Mouse (Mus musculus) MEL (cell line): ENCODE data around the gene Hgd. TPM values are rescaled to one million over a fixed set of nuclear protein-coding genes. Genes with fewer than 3 reads are reported as not detected.

Experiments used
- DNase-seq: peaks from one replicate; pipeline ENCODE4 v3.0.0; 2011; ENCODE audit warnings: low read depth, low spot score
- H3K27ac ChIP-seq: 2 replicates; pipeline ENCODE4 v1.5.1; 2012; ENCODE audit warnings: low read depth, mild to moderate bottlenecking, control low read depth, low read length, moderate library complexity; ENCODE audit not compliant: control insufficient read depth
- H3K27me3 ChIP-seq, 2 experiments: fragments of 150-350 bp in 1 of 2; sonication (generic) in 1 of 2; 2 replicates each; pipeline ENCODE4 v1.6.1; 2012; ENCODE audit warnings: low read length in 2 of 2, mild to moderate bottlenecking in 2 of 2, improper control_type of control experiment in 1 of 2, moderate library complexity in 1 of 2; ENCODE audit not compliant: insufficient read depth in 2 of 2, control insufficient read depth in 1 of 2
- H3K36me3 ChIP-seq, 2 experiments: 2 replicates each; pipeline ENCODE4 v1.6.1; 2012 to 2014; ENCODE audit warnings: low read length in 2 of 2, improper control_type of control experiment in 1 of 2, inconsistent platforms in 1 of 2, mild to moderate bottlenecking in 1 of 2; ENCODE audit not compliant: insufficient read depth in 2 of 2, control insufficient read depth in 1 of 2
- H3K4me1 ChIP-seq, 2 experiments: fragments of 150-350 bp in 1 of 2; sonication (generic) in 1 of 2; 2 replicates each; pipeline ENCODE4 v1.6.1; 2012; ENCODE audit warnings: low read length in 2 of 2, improper control_type of control experiment in 1 of 2, mild to moderate bottlenecking in 1 of 2; ENCODE audit not compliant: insufficient read depth in 2 of 2, control insufficient read depth in 1 of 2
- H3K4me3 ChIP-seq, 2 experiments: fragments of 150-350 bp in 1 of 2; sonication (generic) in 1 of 2; 2 replicates each; pipeline ENCODE4 v1.5.1; 2012; ENCODE audit warnings: low read depth in 2 of 2, low read length in 2 of 2, mild to moderate bottlenecking in 2 of 2, moderate library complexity in 2 of 2, control low read depth in 1 of 2, improper control_type of control experiment in 1 of 2; ENCODE audit not compliant: control insufficient read depth in 1 of 2, insufficient read depth in 1 of 2
- H3K79me2 ChIP-seq: 2 replicates; pipeline ENCODE4 v1.6.1; 2012; ENCODE audit warnings: mild to moderate bottlenecking, low read length, moderate library complexity; ENCODE audit not compliant: control insufficient read depth, poor library complexity, insufficient read depth
- H3K9ac ChIP-seq: 2 replicates; pipeline ENCODE4 v1.6.1; 2012; ENCODE audit warnings: low read depth, mild to moderate bottlenecking, control low read depth, low read length, moderate library complexity; ENCODE audit not compliant: control insufficient read depth, poor library complexity, severe bottlenecking
- H3K9me3 ChIP-seq: fragments of 150-350 bp; sonication (generic); replicated peaks from 2 replicates; pipeline ENCODE4 v1.6.1; 2012; ENCODE audit warnings: mild to moderate bottlenecking, low read length, improper control_type of control experiment, moderate library complexity; ENCODE audit not compliant: insufficient read depth
- BHLHE40 ChIP-seq: IDR thresholded peaks from 2 replicates; pipeline ENCODE4 v1.6.1; 2012; ENCODE audit warnings: low read depth, mild to moderate bottlenecking, inconsistent platforms, low read length, improper control_type of control experiment, borderline replicate concordance
- CHD1 ChIP-seq: IDR thresholded peaks from 2 replicates; pipeline ENCODE4 v1.6.1; 2012; ENCODE audit warnings: low read depth, mild to moderate bottlenecking, inconsistent platforms, low read length, improper control_type of control experiment
- CTCF ChIP-seq, 3 experiments: IDR thresholded peaks in 2 of 3; conservative IDR thresholded peaks in 1 of 3; 2 replicates each; pipeline ENCODE4 v1.5.1; 2011 to 2012; ENCODE audit warnings: low read length in 3 of 3, low read depth in 2 of 3, mild to moderate bottlenecking in 2 of 3, improper control_type of control experiment in 1 of 3, inconsistent platforms in 1 of 3, mixed read lengths in 1 of 3, moderate library complexity in 1 of 3; ENCODE audit not compliant: control insufficient read depth in 1 of 3, insufficient read depth in 1 of 3, poor library complexity in 1 of 3, severe bottlenecking in 1 of 3
- E2F4 ChIP-seq: IDR thresholded peaks from 2 replicates; pipeline ENCODE4 v1.6.1; 2011; ENCODE audit warnings: low read depth, low read length, improper control_type of control experiment, borderline replicate concordance
- ELF1 ChIP-seq: IDR thresholded peaks from 2 replicates; pipeline ENCODE4 v1.6.1; 2014; ENCODE audit warnings: low read depth, mild to moderate bottlenecking, inconsistent platforms, low read length, improper control_type of control experiment, moderate library complexity
- EP300 ChIP-seq, 2 experiments: IDR thresholded peaks; 2 replicates each; pipeline ENCODE4 v1.6.1; 2011; ENCODE audit warnings: improper control_type of control experiment in 2 of 2, low read length in 2 of 2, low read depth in 1 of 2, mild to moderate bottlenecking in 1 of 2
- ETS1 ChIP-seq: IDR thresholded peaks from 2 replicates; pipeline ENCODE4 v1.6.1; 2012; ENCODE audit warnings: low read depth, mild to moderate bottlenecking, inconsistent platforms, low read length, improper control_type of control experiment, moderate library complexity
- GABPA ChIP-seq: IDR thresholded peaks from 2 replicates; pipeline ENCODE4 v1.6.1; 2012; ENCODE audit warnings: low read depth, mild to moderate bottlenecking, inconsistent platforms, low read length, improper control_type of control experiment, moderate library complexity
- MAFK ChIP-seq: IDR thresholded peaks from 2 replicates; pipeline ENCODE4 v1.6.1; 2011; ENCODE audit warnings: low read depth, mild to moderate bottlenecking, low read length, improper control_type of control experiment, borderline replicate concordance
- MEF2A ChIP-seq: IDR thresholded peaks from 2 replicates; pipeline ENCODE4 v1.6.1; 2014; ENCODE audit warnings: low read depth, mild to moderate bottlenecking, inconsistent platforms, low read length, improper control_type of control experiment; ENCODE audit not compliant: poor library complexity, insufficient replicate concordance, severe bottlenecking; ENCODE audit errors: extremely low read depth
- MXI1 ChIP-seq: IDR thresholded peaks from 2 replicates; pipeline ENCODE4 v1.6.1; 2011; ENCODE audit warnings: mild to moderate bottlenecking, low read depth, low read length, improper control_type of control experiment
- MYC ChIP-seq: IDR thresholded peaks from 2 replicates; pipeline ENCODE4 v1.6.1; 2011; ENCODE audit warnings: low read depth, mild to moderate bottlenecking, low read length, improper control_type of control experiment, moderate library complexity
- NELFE ChIP-seq: IDR thresholded peaks from 2 replicates; pipeline ENCODE4 v1.6.1; 2011; ENCODE audit warnings: low read depth, low read length, improper control_type of control experiment
- NRF1 ChIP-seq: IDR thresholded peaks from 2 replicates; pipeline ENCODE4 v1.6.1; 2014; ENCODE audit warnings: low read depth, mild to moderate bottlenecking, inconsistent platforms, low read length, improper control_type of control experiment, moderate library complexity; ENCODE audit not compliant: poor library complexity, insufficient read depth, severe bottlenecking
- POLR2A ChIP-seq, 2 experiments: IDR thresholded peaks; 2 replicates each; pipeline ENCODE4 v1.6.1; 2011 to 2012; ENCODE audit warnings: low read length in 2 of 2, mild to moderate bottlenecking in 2 of 2, control low read depth in 1 of 2, improper control_type of control experiment in 1 of 2, low read depth in 1 of 2, moderate library complexity in 1 of 2; ENCODE audit not compliant: control insufficient read depth in 1 of 2, insufficient read depth in 1 of 2, poor library complexity in 1 of 2
- POLR2AphosphoS2 ChIP-seq: IDR thresholded peaks from 2 replicates; pipeline ENCODE4 v1.6.1; 2011; ENCODE audit warnings: low read length, improper control_type of control experiment
- RAD21 ChIP-seq: IDR thresholded peaks from 2 replicates; pipeline ENCODE4 v1.6.1; 2011; ENCODE audit warnings: mild to moderate bottlenecking, low read depth, low read length, improper control_type of control experiment
- SMC3 ChIP-seq: IDR thresholded peaks from 2 replicates; pipeline ENCODE4 v1.6.1; 2011; ENCODE audit warnings: low read depth, low read length, improper control_type of control experiment
- TAL1 ChIP-seq: IDR thresholded peaks from 2 replicates; pipeline ENCODE4 v1.6.1; 2012; ENCODE audit warnings: mild to moderate bottlenecking, inconsistent platforms, low read length, moderate library complexity, mixed read lengths
- TCF12 ChIP-seq: IDR thresholded peaks from 2 replicates; pipeline ENCODE4 v1.6.1; 2014; ENCODE audit warnings: low read depth, mild to moderate bottlenecking, inconsistent platforms, low read length, improper control_type of control experiment, moderate library complexity
- UBTF ChIP-seq: IDR thresholded peaks from 2 replicates; pipeline ENCODE4 v1.6.1; 2012; ENCODE audit warnings: low read depth, mild to moderate bottlenecking, inconsistent platforms, low read length, improper control_type of control experiment, moderate library complexity, borderline replicate concordance; ENCODE audit not compliant: insufficient read depth
- USF2 ChIP-seq, 2 experiments: IDR thresholded peaks; 2 replicates each; pipeline ENCODE4 v1.6.1; 2011 to 2012; ENCODE audit warnings: improper control_type of control experiment in 2 of 2, low read length in 2 of 2, borderline replicate concordance in 1 of 2, inconsistent platforms in 1 of 2, low read depth in 1 of 2, mild to moderate bottlenecking in 1 of 2; ENCODE audit not compliant: insufficient read depth in 1 of 2
- ZKSCAN1 ChIP-seq: IDR thresholded peaks from 2 replicates; pipeline ENCODE4 v1.6.1; 2012; ENCODE audit warnings: low read depth, mild to moderate bottlenecking, inconsistent platforms, low read length, improper control_type of control experiment, moderate library complexity
- polyA plus RNA-seq, 2 experiments: library from polyadenylated mRNA; stranded (reverse) in 1 of 2; unstranded in 1 of 2; fragments of >175 nt in 1 of 2; fragments of >200 nt in 1 of 2; gene quantifications; 2 replicates each; pipeline versions ENCODE4 v1.2.1 to v1.2.4; 2012; ENCODE audit warnings: low replicate concordance in 2 of 2, low read depth in 1 of 2; ENCODE audit not compliant: insufficient read length in 2 of 2, insufficient read depth in 1 of 2, missing spikeins in 1 of 2
- total RNA-seq: library from RNA; depleted of rRNA; stranded (reverse); fragments of 300-350 nt; gene quantifications from 2 replicates; pipeline ENCODE4 v1.2.3, GENCODE M21; 2012

Gene Hgd
- total and polyA plus RNA-seq, 3 experiments = not detected

DNA sequence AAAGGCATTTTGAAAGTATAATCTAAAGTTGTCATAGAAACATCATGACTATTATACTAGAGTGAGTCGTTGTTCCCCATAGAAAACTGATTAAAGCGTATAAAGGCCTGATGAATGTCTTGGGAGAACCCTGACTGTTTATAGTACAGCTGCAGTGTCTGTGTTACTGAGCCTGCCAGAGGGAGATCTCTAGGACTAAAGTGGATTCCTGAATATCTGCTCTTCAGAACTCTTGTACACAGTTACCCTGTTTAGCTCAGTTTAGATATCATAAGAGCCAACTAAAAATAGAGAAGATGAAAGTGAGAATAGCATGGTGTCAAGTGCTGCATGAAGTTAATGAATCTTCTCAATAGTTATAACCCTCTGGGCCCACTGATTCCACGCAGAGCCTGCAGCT, 29.7 kb upstream of the Hgd start:
- no peak overlapping the region for H3K27ac ChIP-seq
- TF ChIP-seq ETS1 (no peak), ELF1 (no peak), ZKSCAN1 (no peak), GABPA (no peak), MAFK (no peak), UBTF (no peak), USF2 (IDR thresholded peaks at IDR 0.05; ENCODE audit: borderline replicate concordance in 1 of 2, insufficient read depth in 1 of 2, low read depth in 1 of 2, low read length in 2 of 2) (no peak), RAD21 (no peak), SMC3 (no peak), NRF1 (no peak), CTCF (IDR thresholded peaks at IDR 0.05 in 2 of 3, conservative IDR thresholded peaks at IDR 0.05 in 1 of 3; ENCODE audit: control insufficient read depth in 1 of 3, insufficient read depth in 1 of 3, low read depth in 2 of 3, low read length in 3 of 3, poor library complexity in 1 of 3, severe bottlenecking in 1 of 3) (no peak), E2F4 (no peak), CHD1 (no peak), BHLHE40 (no peak), TAL1 (no peak), POLR2AphosphoS2 (no peak)
- no peaks in the 10 kb centered on the region for H3K9me3 ChIP-seq
- no peak overlapping the region for H3K4me3 ChIP-seq
- H3K4me1 ChIP-seq = no peaks in the 10 kb centered on the region
- H3K27me3 ChIP-seq = no peaks in the 10 kb centered on the region
- DNase-seq = no peak
- H3K9ac ChIP-seq = no peak overlapping the region
- peaks cover 0 to under 1% of the 10 kb centered on the region in 2 experiments; a peak in 2 of 4 replicates for H3K36me3 ChIP-seq
- no peaks in the 10 kb centered on the region for H3K79me2 ChIP-seq

DNA sequence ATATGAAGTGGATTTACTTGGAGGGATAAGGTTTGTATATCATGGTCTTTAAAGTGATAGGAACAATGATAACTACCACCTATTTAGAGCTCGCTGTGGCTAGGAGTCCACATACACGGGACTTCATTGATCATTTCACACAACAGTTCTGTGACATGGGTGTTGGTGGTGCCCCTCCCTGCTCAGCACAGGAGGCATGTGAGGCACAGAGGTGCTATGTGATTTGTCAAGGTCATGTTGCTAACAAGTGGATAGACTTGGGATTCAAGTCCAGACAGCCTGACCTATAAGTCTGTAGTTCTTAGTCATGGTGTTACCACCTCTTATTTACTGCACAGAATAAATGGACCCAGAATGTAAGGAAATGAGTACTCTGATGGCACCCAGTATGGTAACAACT, 29.0 kb upstream of the Hgd start:
- DNase-seq = no peak
- TF ChIP-seq MEF2A (no peak), MXI1 (no peak), E2F4 (no peak), MYC (no peak), TCF12 (no peak), NELFE (no peak), EP300 (IDR thresholded peaks at IDR 0.05; ENCODE audit: low read depth in 1 of 2, low read length in 2 of 2) (no peak), POLR2A (IDR thresholded peaks at IDR 0.05; ENCODE audit: control insufficient read depth in 1 of 2, insufficient read depth in 1 of 2, low read depth in 1 of 2, low read length in 2 of 2, poor library complexity in 1 of 2) (no peak), MAFK (no peak)
- TF ChIP-seq, all 39 proteins: peak for 0
- Histone ChIP-seq H3K4me1 (no peaks in the 10 kb centered on the region; a peak in 1 of 4 replicates), H3K4me3 (no peak overlapping the region), H3K9ac (no peak overlapping the region), H3K9me3 (no peaks in the 10 kb centered on the region), H3K27me3 (no peaks in the 10 kb centered on the region), H3K79me2 (no peaks in the 10 kb centered on the region), H3K27ac (no peak overlapping the region), H3K36me3 (no peaks in the 10 kb centered on the region; a peak in 1 of 4 replicates)
